Mouse (Mus musculus) heart, adult 2 months (tissue): ENCODE measurements around the gene Tnfsf11.

ENCODE experiments used
- CTCF ChIP-seq: fragments of 200-600 bp; IDR thresholded peaks from 2 replicates; pipeline ENCODE4 v1.8.1; 2022; ENCODE audit warnings: antibody characterized with exemption, mild to moderate bottlenecking, moderate library complexity
- EP300 ChIP-seq: fragments of 200-500 bp; IDR thresholded peaks from 2 replicates; pipeline ENCODE4 v1.6.1; 2011; ENCODE audit warnings: low read depth, low read length, control low read depth; ENCODE audit not compliant: insufficient read depth
- POLR2A ChIP-seq: fragments of 200-500 bp; IDR thresholded peaks from 2 replicates; pipeline ENCODE4 v1.6.1; 2011; ENCODE audit warnings: mild to moderate bottlenecking, low read depth, low read length, control low read depth; ENCODE audit not compliant: insufficient read depth

DNA sequence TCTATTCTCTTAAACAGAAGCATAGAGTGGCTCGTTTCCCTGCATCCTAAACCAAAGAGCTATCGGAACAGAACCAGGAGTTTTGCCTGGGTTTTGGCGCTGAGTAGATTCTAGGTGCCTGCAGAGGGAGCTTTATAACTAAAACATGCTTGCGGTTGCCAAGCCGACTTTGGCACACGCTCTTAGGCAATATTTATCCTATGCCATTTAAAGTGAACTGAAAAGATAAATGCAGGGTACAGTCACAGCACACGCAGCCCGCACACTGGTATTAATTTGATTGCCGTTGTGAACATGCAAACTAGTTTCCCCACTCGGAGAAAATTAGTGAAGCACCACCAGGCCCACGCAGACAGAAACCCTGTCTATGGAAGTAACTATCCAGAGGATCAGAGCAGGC is 25.4 kb downstream of the Tnfsf11 start:
- TF ChIP-seq CTCF (peak; percentile 7; the same call in 1 of the 2 replicates), POLR2A (no peak), EP300 (no peak)
